In genomic region chr12:4392590-4392989, GRCm38 (mm10) we compare ENCODE assay signal across 15 mouse cellular contexts.
DNase-seq lines count a peak whose midpoint lies in the region; ATAC-seq and TF ChIP-seq lines count a peak whose summit lies in the region.
"Had no signal": no experiment of that assay in that cellular context is flagged by ENCODE, and none has a peak within 500 bp of the region (broad histone marks: within the 10 kb centered on the region; RNA-seq: fewer than 3 reads in every experiment).

No protein-coding gene starts in this region.

- no peak overlapping the region for H3K4me3 ChIP-seq in kidney, postnatal 0 days (replicated peaks; ENCODE audit: low read depth, low read length)
- no peak overlapping the region for H3K4me3 ChIP-seq in bone marrow, adult 2 months (replicated peaks; ENCODE audit: control insufficient read depth, low read depth, low read length)
- H3K4me3 ChIP-seq: embryonic facial prominence, embryonic 13.5 days; forebrain, embryonic 13.5 days; neural tube, embryonic 12.5 days had no signal

- no peaks in the 10 kb centered on the region for H3K4me1 ChIP-seq in kidney, postnatal 0 days (replicated peaks; ENCODE audit: insufficient read depth, low read length)
- no peaks in the 10 kb centered on the region for H3K4me1 ChIP-seq in bone marrow, adult 2 months (ENCODE audit: control insufficient read depth, insufficient read depth, low read length)
- H3K4me1 ChIP-seq: forebrain, embryonic 13.5 days; neural tube, embryonic 12.5 days had no signal

- H3K4me2 ChIP-seq in kidney, postnatal 0 days (ENCODE audit: low read length): no peak overlapping the region
- H3K4me2 ChIP-seq: embryonic facial prominence, embryonic 13.5 days; forebrain, embryonic 13.5 days; neural tube, embryonic 12.5 days had no signal

- no peak overlapping the region for H3K27ac ChIP-seq in kidney, postnatal 0 days
- H3K27ac ChIP-seq in bone marrow, adult 2 months (ENCODE audit: control insufficient read depth, insufficient read depth, low read depth, low read length, poor library complexity): no peak overlapping the region
- H3K27ac ChIP-seq: embryonic facial prominence, embryonic 13.5 days; forebrain, embryonic 13.5 days; neural tube, embryonic 12.5 days had no signal

- no peak overlapping the region for H3K9ac ChIP-seq in kidney, postnatal 0 days (ENCODE audit: low read depth, low read length)
- H3K9ac ChIP-seq: embryonic facial prominence, embryonic 13.5 days; forebrain, embryonic 13.5 days; neural tube, embryonic 12.5 days had no signal

- no peaks in the 10 kb centered on the region for H3K9me3 ChIP-seq in kidney, postnatal 0 days (replicated peaks; ENCODE audit: low read length)
- H3K9me3 ChIP-seq: embryonic facial prominence, embryonic 13.5 days; forebrain, embryonic 13.5 days; neural tube, embryonic 12.5 days had no signal

- 72% methylated on average over 2 of the region's 2 CpGs for WGBS in kidney, postnatal 0 days
- WGBS in bone marrow, adult 2 months: 67% methylated on average over 2 of the region's 2 CpGs

- TF ChIP-seq POLR2A in bone marrow, adult 2 months (IDR thresholded peaks at IDR 0.05; ENCODE audit: borderline replicate concordance, control insufficient read depth, low read depth, low read length): no peak

- peak; percentile 32; the same call in 1 of the 2 replicates for TF ChIP-seq CTCF in kidney, postnatal 0 days (IDR thresholded peaks at IDR 0.05; ENCODE audit: low read depth)
- 0 out of 2 replicates have a peak, but pooled peaks have one; percentile 6 for TF ChIP-seq CTCF in bone marrow, adult 2 months (IDR thresholded peaks at IDR 0.05; ENCODE audit: control insufficient read depth, insufficient read depth, low read length)

- no peak for DNase-seq in kidney, postnatal 0 days (ENCODE audit: low spot score)
- no peak for DNase-seq in kidney, postnatal 14 days
- peak; percentile 24 for DNase-seq in thymus, postnatal 14 days
- no peak for DNase-seq in thymus, postnatal 36 days
- no peak for DNase-seq in frontal cortex, postnatal 25 days (ENCODE audit: low spot score in 2 of 2)
- DNase-seq in adipocyte (ENCODE audit: low spot score): no peak
- DNase-seq: cerebellum, adult 9-11 months; gastrocnemius, postnatal 25 days; lung, adult 2 months; midbrain, embryonic 14.5 days had no signal

- ATAC-seq in kidney, postnatal 0 days (replicated peaks; ENCODE audit: low FRiP score, low read depth): no peak
- ATAC-seq: forebrain, embryonic 13.5 days; inflammation-experienced regulatory T-cells, adult 6 months had no signal

- H3K36me3 ChIP-seq in kidney, postnatal 0 days (ENCODE audit: insufficient read depth, low read length): no peaks in the 10 kb centered on the region
- H3K36me3 ChIP-seq: embryonic facial prominence, embryonic 13.5 days; neural tube, embryonic 12.5 days had no signal

- no peaks in the 10 kb centered on the region for H3K27me3 ChIP-seq in kidney, postnatal 0 days (ENCODE audit: insufficient read depth, low read length)
- H3K27me3 ChIP-seq: embryonic facial prominence, embryonic 13.5 days; forebrain, embryonic 13.5 days; neural tube, embryonic 12.5 days had no signal
